Mouse (Mus musculus): ENCODE measurements around the gene Ucn2.

Gene Ucn2

DNA sequence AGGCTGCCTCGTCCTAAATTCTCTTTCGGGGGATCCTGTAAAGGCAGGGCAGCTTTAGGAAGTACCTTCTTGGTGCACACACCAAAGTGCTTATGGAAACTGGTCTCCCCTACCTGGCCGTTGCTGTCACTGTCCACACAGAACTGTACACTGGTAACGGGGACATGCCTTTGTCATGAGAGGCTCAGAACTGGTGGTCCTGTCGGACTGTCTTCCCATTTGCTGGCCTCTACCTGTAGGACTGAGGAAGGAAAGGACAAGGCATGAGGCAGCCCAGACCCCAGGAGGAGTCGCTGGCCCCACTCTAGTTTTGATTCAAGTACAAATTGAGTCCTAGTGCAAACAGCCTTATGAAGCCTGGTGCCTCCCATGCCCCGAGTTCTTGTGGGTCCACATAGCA, 45.2 kb downstream of the Ucn2 start:
- no peak for DNase-seq (ENCODE audit: low spot score in 2 of 2)

DNA sequence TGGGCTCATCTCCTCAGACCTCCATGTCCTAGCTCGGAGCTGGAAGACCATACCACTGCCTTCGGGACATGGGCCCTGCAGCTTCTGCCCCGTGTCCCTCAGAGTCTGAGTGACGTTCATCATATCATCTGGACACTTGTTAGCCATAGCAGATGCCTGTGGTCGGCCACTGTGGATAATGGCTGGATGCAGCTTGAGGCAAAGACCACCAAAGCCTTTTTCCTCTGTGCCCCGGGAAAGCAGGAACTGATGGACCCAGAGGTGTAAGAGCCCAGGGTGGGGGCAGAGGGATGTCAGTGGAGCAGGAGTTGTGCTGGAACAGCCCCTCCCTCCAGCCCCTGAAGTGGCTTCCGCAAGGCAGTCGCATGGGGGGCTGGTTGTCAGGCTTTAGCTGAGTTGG, 45.9 kb downstream of the Ucn2 start:
- no peak for DNase-seq (ENCODE audit: low spot score in 2 of 2)

DNA sequence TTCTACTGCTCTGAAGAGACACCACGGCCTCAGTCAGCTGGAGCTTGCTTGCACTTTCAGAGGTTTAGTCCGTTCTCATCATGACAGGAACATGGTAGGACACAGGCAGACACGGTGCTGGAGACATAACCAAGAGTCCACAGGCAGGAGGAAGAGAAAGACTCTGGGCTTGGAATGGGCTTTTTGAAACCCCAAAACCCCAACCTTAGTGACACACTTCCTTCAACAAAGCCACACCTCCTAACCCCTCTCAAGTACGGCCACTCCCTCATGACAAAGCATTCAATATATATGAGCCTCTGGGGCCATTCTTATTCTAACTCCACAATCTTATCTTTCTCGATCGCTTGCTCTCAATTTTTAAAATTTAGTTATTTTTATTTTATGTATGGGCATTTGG, 46.6 kb downstream of the Ucn2 start:
- no peak for DNase-seq (ENCODE audit: low spot score in 2 of 2)

All from heart, adult 9 months (tissue).